Mouse (Mus musculus): ENCODE measurements around the gene Hivep1.

- TF ChIP-seq CTCF (conservative IDR thresholded peaks at IDR 0.05; ENCODE audit: low read length) (no peak), POU5F1 (IDR thresholded peaks at IDR 0.05; ENCODE audit: borderline replicate concordance, low read length) (no peak), NANOG (IDR thresholded peaks at IDR 0.05; ENCODE audit: borderline replicate concordance, low read length) (no peak)
Observed at GRCm38 (mm10) chr13:42197656-42198055, 145.8 kb downstream of the Hivep1 start.

Data from E14TG2a.4 (cell line).